Mouse (Mus musculus): ENCODE results near the gene Gm9821. TPM values are rescaled to one million over a fixed set of nuclear protein-coding genes. Genes with fewer than 3 reads are reported as not detected.

Gene Gm9821
- polyA plus RNA-seq (2015; fragmentation: Nextera tagmentation; extraction: Ambion mirVana), result 0.80 and 0.89 TPM in 2 replicates

GRCm38 (mm10) chr2:91945483-91945882, at the start of gene Gm9821:
TSS of gene Gm9821 (plus strand) at chr2:91945703.
- H3K4me2 ChIP-seq, result peak within 1 kb of the TSS; percentile 81
- peak within 1 kb of the TSS; percentile 97 for H3K27ac ChIP-seq
- DNase-seq, result no peak
- H3K9me3 ChIP-seq (replicated peaks), result no peaks in the 10 kb centered on the region
- H3K36me3 ChIP-seq, result peaks cover 55% of the 10 kb centered on the region
- WGBS (ENCODE audit: insufficient replicate concordance), result 93% methylated on average over 18 of the region's 18 CpGs
- ATAC-seq (ENCODE audit: low read depth), result no peak
- peaks cover 73% of the 10 kb centered on the region for H3K4me1 ChIP-seq (replicated peaks)
- no peaks in the 10 kb centered on the region for H3K27me3 ChIP-seq
- H3K4me3 ChIP-seq (replicated peaks), result peak within 1 kb of the TSS; percentile 63
- H3K9ac ChIP-seq, result peak within 1 kb of the TSS; percentile 85

GRCm38 (mm10) chr2:91897968-91898367, 47.5 kb upstream of the Gm9821 start:
- no peaks in the 10 kb centered on the region for H3K9me3 ChIP-seq (replicated peaks)
- no peak overlapping the region for H3K27ac ChIP-seq
- H3K4me1 ChIP-seq (replicated peaks), result no peaks in the 10 kb centered on the region
- ATAC-seq (ENCODE audit: low read depth) (no peak), DNase-seq (no peak)
- H3K36me3 ChIP-seq, result peaks cover 16% of the 10 kb centered on the region
- no peak overlapping the region for H3K9ac ChIP-seq
- H3K4me2 ChIP-seq, result no peak overlapping the region
- H3K4me3 ChIP-seq (replicated peaks), result no peak overlapping the region
- H3K27me3 ChIP-seq, result no peaks in the 10 kb centered on the region

DNA sequence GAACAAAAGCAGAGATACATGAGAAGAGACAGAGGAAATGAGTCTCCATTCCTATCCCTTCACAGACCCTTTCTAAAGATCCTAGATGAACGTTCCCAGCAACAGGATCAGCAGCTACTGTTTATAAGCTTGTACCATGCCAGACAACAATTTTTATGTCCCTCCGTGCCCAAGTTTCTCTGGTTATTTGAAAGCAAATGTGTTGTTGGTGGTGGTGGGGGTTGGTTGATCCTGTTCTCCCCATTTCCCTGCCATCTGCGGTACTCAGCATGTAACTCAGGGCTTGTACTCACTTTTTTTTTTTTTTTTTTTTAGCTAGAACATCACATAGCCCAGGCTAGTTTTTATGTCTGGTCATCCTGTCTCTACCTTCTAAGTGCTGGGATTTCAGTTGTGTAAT, 46.4 kb upstream of the Gm9821 start:
- 79% methylated on average over 3 of the region's 3 CpGs for WGBS (ENCODE audit: insufficient replicate concordance)
- Histone ChIP-seq H3K27ac (no peak overlapping the region), H3K9me3 (replicated peaks) (no peaks in the 10 kb centered on the region), H3K4me1 (replicated peaks) (no peaks in the 10 kb centered on the region), H3K36me3 (peaks cover 16% of the 10 kb centered on the region), H3K4me3 (replicated peaks) (no peak overlapping the region), H3K27me3 (no peaks in the 10 kb centered on the region), H3K4me2 (no peak overlapping the region), H3K9ac (no peak overlapping the region)
- no peak for DNase-seq
- ATAC-seq (ENCODE audit: low read depth), result no peak

DNA sequence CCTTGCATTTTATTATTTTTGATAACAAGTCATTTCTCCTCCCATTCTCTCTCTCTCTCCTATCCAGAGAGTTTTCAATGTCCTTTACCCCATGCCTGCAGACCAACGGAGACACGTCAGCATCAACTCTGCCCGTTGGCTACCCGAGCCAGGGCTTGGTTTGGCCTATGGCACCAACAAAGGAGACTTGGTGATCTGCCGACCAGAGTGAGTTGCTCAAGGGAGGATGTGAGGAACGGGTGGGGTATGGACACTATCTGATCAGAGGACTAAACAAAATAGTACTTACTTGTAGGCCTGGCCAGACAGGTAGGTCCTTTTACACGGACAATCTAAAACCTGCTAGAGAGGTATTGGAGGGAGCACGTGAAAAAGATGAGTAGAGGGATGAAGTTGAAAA, 45.1 kb upstream of the Gm9821 start:
- Histone ChIP-seq H3K27ac (no peak overlapping the region), H3K36me3 (peaks cover 16% of the 10 kb centered on the region), H3K4me2 (no peak overlapping the region), H3K4me1 (replicated peaks) (peaks cover 6% of the 10 kb centered on the region; the same call in 1 of the 2 replicates), H3K4me3 (replicated peaks) (no peak overlapping the region), H3K27me3 (no peaks in the 10 kb centered on the region), H3K9me3 (replicated peaks) (no peaks in the 10 kb centered on the region), H3K9ac (no peak overlapping the region)
- DNase-seq, result no peak
- 73% methylated on average over 8 of the region's 8 CpGs for WGBS (ENCODE audit: insufficient replicate concordance)
- ATAC-seq (ENCODE audit: low read depth), result no peak

DNA sequence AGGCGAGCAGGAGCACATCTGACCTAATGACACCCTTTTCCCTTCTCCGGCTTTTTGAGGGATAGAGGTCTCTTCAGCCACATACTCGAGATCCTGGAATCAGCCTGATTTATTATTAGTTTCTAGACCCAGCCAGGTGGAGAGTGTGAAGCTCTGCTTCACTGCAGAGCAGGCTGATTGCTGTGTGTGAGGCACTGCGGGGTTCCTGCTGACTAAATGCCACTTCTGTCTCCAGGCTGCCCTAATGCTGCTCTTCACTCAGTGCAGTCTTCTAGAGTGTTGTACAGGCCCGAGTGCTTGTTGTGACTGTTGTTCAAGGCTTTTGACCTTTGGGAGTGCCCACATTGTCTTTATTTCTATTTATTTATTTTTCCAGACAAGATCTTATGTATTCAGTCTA, 43.2 kb upstream of the Gm9821 start:
- Histone ChIP-seq H3K27me3 (no peaks in the 10 kb centered on the region), H3K4me2 (no peak overlapping the region), H3K4me3 (replicated peaks) (no peak overlapping the region), H3K9me3 (replicated peaks) (no peaks in the 10 kb centered on the region), H3K36me3 (peaks cover 20% of the 10 kb centered on the region), H3K9ac (no peak overlapping the region), H3K27ac (no peak overlapping the region), H3K4me1 (replicated peaks) (peaks cover 9% of the 10 kb centered on the region; the same call in 1 of the 2 replicates)
- DNase-seq (no peak), ATAC-seq (ENCODE audit: low read depth) (no peak)
- 71% methylated on average over 5 of the region's 5 CpGs for WGBS (ENCODE audit: insufficient replicate concordance)

DNA sequence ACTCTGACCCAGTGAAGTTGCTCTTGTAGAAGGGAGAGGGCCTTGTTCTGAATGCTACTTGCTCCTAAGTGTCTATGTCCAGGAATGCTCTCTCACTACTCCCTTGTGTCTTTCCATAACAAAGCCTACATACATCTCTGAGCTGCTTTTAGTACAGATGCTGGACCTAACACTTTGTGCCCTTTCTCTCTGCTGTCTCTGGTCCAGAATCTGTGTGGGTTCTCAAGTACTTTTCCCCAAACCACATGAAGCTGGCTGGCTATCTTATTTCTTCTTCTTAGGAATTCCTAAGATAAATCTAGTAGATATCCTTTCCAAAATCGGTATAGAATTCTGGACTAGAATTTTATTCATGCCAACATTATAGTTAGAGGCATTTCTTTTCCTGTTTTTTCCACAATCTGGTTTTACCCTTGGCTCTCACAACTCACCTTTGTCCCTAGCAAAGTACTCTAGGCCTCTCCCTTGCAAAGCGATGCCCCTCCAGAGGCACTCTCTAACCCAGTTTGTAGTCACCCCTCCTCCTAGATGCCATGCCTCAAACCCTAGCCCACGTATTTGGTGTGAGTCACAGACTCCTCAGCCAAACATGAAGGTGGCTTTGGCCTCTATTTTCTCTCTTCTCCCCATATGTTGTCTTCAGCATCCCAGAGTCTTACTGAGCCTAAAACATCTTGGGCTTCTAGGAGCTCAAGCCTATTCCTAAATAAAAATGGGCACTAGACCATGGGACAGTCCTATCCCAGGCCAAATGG, 42.2 kb upstream of the Gm9821 start:
- no peak for DNase-seq
- Histone ChIP-seq H3K4me3 (replicated peaks) (no peak overlapping the region), H3K27ac (no peak overlapping the region), H3K27me3 (no peaks in the 10 kb centered on the region), H3K9me3 (replicated peaks) (no peaks in the 10 kb centered on the region), H3K4me2 (no peak overlapping the region), H3K9ac (no peak overlapping the region), H3K36me3 (peaks cover 20% of the 10 kb centered on the region), H3K4me1 (replicated peaks) (peaks cover 9% of the 10 kb centered on the region; the same call in 1 of the 2 replicates)
- ATAC-seq (ENCODE audit: low read depth), result no peak
- WGBS (ENCODE audit: insufficient replicate concordance), result 71% methylated on average over 3 of the region's 3 CpGs

GRCm38 (mm10) chr2:91904618-91905307, 40.7 kb upstream of the Gm9821 start:
- Histone ChIP-seq H3K4me3 (replicated peaks) (no peak overlapping the region), H3K27me3 (no peaks in the 10 kb centered on the region), H3K36me3 (peaks cover 20% of the 10 kb centered on the region), H3K27ac (no peak overlapping the region), H3K4me1 (replicated peaks) (peaks cover 9% of the 10 kb centered on the region; the same call in 1 of the 2 replicates), H3K9ac (no peak overlapping the region), H3K4me2 (no peak overlapping the region), H3K9me3 (replicated peaks) (no peaks in the 10 kb centered on the region)
- DNase-seq (no peak), ATAC-seq (ENCODE audit: low read depth) (no peak)
- WGBS (ENCODE audit: insufficient replicate concordance), result 80% methylated on average over 5 of the region's 5 CpGs

DNA sequence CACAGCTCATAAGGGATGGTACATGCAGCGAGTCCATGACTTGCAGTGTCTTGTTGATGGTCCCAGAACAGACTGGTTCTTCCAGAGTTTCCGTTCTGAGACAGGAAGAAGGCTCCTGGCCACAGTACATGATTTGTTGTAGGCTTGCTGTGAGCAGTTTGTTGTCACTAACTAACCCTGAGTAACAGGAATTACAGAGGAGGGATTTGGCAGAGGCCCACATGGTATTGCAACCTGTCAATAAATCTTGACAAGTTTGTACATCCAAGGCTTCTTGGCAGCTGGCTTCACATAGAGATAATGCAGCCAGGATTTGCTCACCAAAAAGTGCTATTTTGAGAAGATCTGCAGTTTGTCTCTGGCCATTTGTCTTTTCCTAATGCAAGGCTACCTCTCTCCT, 39.4 kb upstream of the Gm9821 start:
- Histone ChIP-seq H3K27ac (no peak overlapping the region), H3K27me3 (no peaks in the 10 kb centered on the region), H3K4me3 (replicated peaks) (no peak overlapping the region), H3K9ac (no peak overlapping the region), H3K4me2 (no peak overlapping the region), H3K36me3 (peaks cover 24% of the 10 kb centered on the region), H3K9me3 (replicated peaks) (no peaks in the 10 kb centered on the region), H3K4me1 (replicated peaks) (peaks cover 9% of the 10 kb centered on the region; the same call in 1 of the 2 replicates)
- 77% methylated on average over 2 of the region's 2 CpGs for WGBS (ENCODE audit: insufficient replicate concordance)
- DNase-seq, result no peak
- no peak for ATAC-seq (ENCODE audit: low read depth)

DNA sequence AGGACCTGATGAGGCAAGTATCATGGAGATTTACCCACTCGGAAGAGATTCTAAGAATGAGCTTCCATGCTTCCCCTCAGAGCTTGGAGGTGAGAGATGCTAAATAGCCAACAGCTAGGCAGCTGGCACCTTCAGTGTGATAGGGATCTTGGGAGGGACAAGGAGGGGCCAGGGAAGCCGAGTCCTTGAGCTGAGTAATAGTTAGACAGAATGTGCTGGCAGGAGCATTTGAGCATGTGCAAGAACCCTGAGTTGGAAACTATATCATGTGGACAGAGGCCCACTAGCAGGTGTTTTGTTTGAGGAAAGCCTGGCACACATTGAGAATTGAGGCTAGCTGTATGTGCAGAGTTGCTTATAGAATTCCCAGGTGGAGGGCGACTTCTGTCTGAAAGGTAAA, 32.9 kb upstream of the Gm9821 start:
- peaks cover 54% of the 10 kb centered on the region for H3K36me3 ChIP-seq
- 57% methylated on average over 3 of the region's 3 CpGs for WGBS (ENCODE audit: insufficient replicate concordance)

GRCm38 (mm10) chr2:91913328-91914110, 32.0 kb upstream of the Gm9821 start:
- WGBS (ENCODE audit: insufficient replicate concordance), result 64% methylated on average over 7 of the region's 7 CpGs
- H3K27ac ChIP-seq, result no peak overlapping the region
- no peak for DNase-seq
- peaks cover 63% of the 10 kb centered on the region for H3K36me3 ChIP-seq
- peaks cover 56% of the 10 kb centered on the region for H3K4me1 ChIP-seq (replicated peaks)
- H3K9me3 ChIP-seq (replicated peaks), result no peaks in the 10 kb centered on the region
- no peak overlapping the region for H3K4me2 ChIP-seq
- no peak overlapping the region for H3K4me3 ChIP-seq (replicated peaks)
- ATAC-seq (ENCODE audit: low read depth), result no peak
- H3K27me3 ChIP-seq, result no peaks in the 10 kb centered on the region
- no peak overlapping the region for H3K9ac ChIP-seq

More for the DNA sequence above, 32.9 kb upstream of the Gm9821 start:
- H3K27ac ChIP-seq, result no peak overlapping the region
- H3K4me1 ChIP-seq (replicated peaks), result peaks cover 54% of the 10 kb centered on the region
- no peak for ATAC-seq (ENCODE audit: low read depth)
- no peak overlapping the region for H3K4me2 ChIP-seq
- no peak overlapping the region for H3K9ac ChIP-seq
- no peak for DNase-seq
- H3K9me3 ChIP-seq (replicated peaks), result no peaks in the 10 kb centered on the region
- no peaks in the 10 kb centered on the region for H3K27me3 ChIP-seq
- no peak overlapping the region for H3K4me3 ChIP-seq (replicated peaks)

DNA sequence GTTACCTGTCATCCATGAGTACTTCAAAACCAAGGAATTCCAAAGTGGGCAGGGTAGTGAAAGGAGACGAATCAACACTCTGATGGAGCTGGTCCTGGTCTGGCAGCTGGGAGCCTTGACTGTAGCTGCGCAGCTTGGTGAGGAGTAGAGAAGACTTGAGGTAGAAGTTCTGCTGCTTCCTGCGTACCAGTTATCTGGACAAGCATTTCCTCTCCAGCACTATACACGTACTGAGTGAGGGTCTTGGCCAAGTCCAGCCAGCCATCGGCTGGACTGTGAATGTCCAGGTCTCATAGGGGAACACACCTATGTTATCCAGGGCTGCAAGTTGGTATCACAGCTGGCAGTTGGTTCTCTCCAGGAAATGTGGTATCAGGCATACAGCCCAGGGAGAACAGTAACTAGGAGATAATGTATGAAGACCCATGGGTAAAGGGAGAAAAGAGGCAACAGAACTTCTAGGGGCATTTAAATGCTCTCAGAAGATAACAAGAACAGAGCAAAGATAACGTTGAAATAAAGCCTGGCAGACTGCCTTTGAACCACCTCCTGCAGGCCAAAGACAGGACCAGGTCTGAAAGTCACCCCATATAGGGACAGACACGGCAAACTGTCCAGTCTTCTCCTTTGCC, 29.0 kb upstream of the Gm9821 start:
- Histone ChIP-seq H3K9ac (no peak overlapping the region; the same call in 1 of the 2 replicates), H3K27me3 (peaks cover 16% of the 10 kb centered on the region), H3K36me3 (peaks cover 49% of the 10 kb centered on the region), H3K27ac (peak overlapping the region; percentile 63), H3K4me1 (replicated peaks) (peaks cover 62% of the 10 kb centered on the region), H3K4me2 (no peak overlapping the region), H3K4me3 (replicated peaks) (no peak overlapping the region), H3K9me3 (replicated peaks) (no peaks in the 10 kb centered on the region)
- 26% methylated on average over 7 of the region's 7 CpGs for WGBS (ENCODE audit: insufficient replicate concordance)
- peak; percentile 81 for ATAC-seq (ENCODE audit: low read depth)
- DNase-seq, result no peak
